Mouse (Mus musculus) spleen, postnatal 10 days (tissue): ENCODE results near the gene Prkar2b.

Source experiments
- DNase-seq, 2 experiments: peaks; one replicate each; pipeline ENCODE4 v3.0.0; 2021 to 2022; ENCODE audit warnings: low spot score in 2 of 2

The Prkar2b gene

GRCm38 (mm10) chr12:32060247-32061089, 628 bp downstream of the Prkar2b start:
- DNase-seq: no peak

GRCm38 (mm10) chr12:32059707-32060106, 1.4 kb downstream of the Prkar2b start:
- peak in 1 of 2 experiments; percentile 47 for DNase-seq

- no peak for DNase-seq
These were observed 2.0 kb downstream of the Prkar2b start for GRCm38 (mm10) chr12:32059135-32059534.

- no peak for DNase-seq
These were observed 3.5 kb downstream of the Prkar2b start for GRCm38 (mm10) chr12:32057461-32058199.

GRCm38 (mm10) chr12:32055797-32056196, 5.3 kb downstream of the Prkar2b start:
- peak in 1 of 2 experiments; percentile 30 for DNase-seq

GRCm38 (mm10) chr12:32054476-32055166, 6.5 kb downstream of the Prkar2b start:
- no peak for DNase-seq

- no peak for DNase-seq
These were observed 7.3 kb downstream of the Prkar2b start for GRCm38 (mm10) chr12:32053637-32054366.

GRCm38 (mm10) chr12:32052882-32053281, 8.2 kb downstream of the Prkar2b start:
- DNase-seq: no peak

- DNase-seq: peak; percentile 37 to 71
These were observed 10.9 kb downstream of the Prkar2b start for GRCm38 (mm10) chr12:32050165-32050564.

GRCm38 (mm10) chr12:32045566-32046330, 15.3 kb downstream of the Prkar2b start:
- DNase-seq: no peak

- DNase-seq: no peak
These were observed 16.5 kb downstream of the Prkar2b start for GRCm38 (mm10) chr12:32044487-32045134.

GRCm38 (mm10) chr12:32033536-32033935, 27.6 kb downstream of the Prkar2b start:
- no peak for DNase-seq

- DNase-seq: no peak
These were observed 28.2 kb downstream of the Prkar2b start for GRCm38 (mm10) chr12:32032917-32033316.

GRCm38 (mm10) chr12:32018376-32018750, 42.7 kb downstream of the Prkar2b start:
- DNase-seq: no peak

- peak in 1 of 2 experiments; percentile 35 for DNase-seq
These were observed 43.3 kb downstream of the Prkar2b start for GRCm38 (mm10) chr12:32017636-32018375.

- no peak for DNase-seq
These were observed 44.6 kb downstream of the Prkar2b start for GRCm38 (mm10) chr12:32016472-32016871.

- DNase-seq: no peak
These were observed 45.8 kb downstream of the Prkar2b start for GRCm38 (mm10) chr12:32015268-32015769.

- no peak for DNase-seq
These were observed 46.3 kb downstream of the Prkar2b start for GRCm38 (mm10) chr12:32014811-32015210.

- no peak for DNase-seq
These were observed 48.9 kb downstream of the Prkar2b start for GRCm38 (mm10) chr12:32012169-32012568.
